Mouse (Mus musculus) heart, embryonic 11.5 days (tissue): ENCODE measurements around the gene Agbl4. TPM values are rescaled to one million over a fixed set of nuclear protein-coding genes. Genes with fewer than 3 reads are reported as not detected.

ENCODE experiments used
- ATAC-seq: fragments of 200-750 bp; cut with Nextera tagmentation; replicated peaks from 2 replicates; pipeline ENCODE4 v1.8.0; 2017; ENCODE audit warnings: moderate library complexity; ENCODE audit not compliant: insufficient number of reproducible peaks, low FRiP score, low TSS enrichment
- H3K27ac ChIP-seq: fragments of 300-500 bp; sonication (generic); 2 replicates; pipeline ENCODE4 v1.5.1; 2014; ENCODE audit warnings: mild to moderate bottlenecking, low read depth, low read length
- H3K27me3 ChIP-seq: fragments of 300-500 bp; sonication (generic); 2 replicates; pipeline ENCODE4 v1.6.1; 2014; ENCODE audit warnings: mild to moderate bottlenecking, low read length, mixed read lengths; ENCODE audit not compliant: control insufficient read depth, insufficient read depth
- H3K36me3 ChIP-seq: fragments of 300-500 bp; sonication (generic); 2 replicates; pipeline ENCODE4 v1.6.1; 2014; ENCODE audit warnings: mild to moderate bottlenecking, low read length, moderate library complexity, mixed read lengths; ENCODE audit not compliant: control insufficient read depth, insufficient read depth
- H3K4me1 ChIP-seq: fragments of 300-500 bp; sonication (generic); 2 replicates; pipeline ENCODE4 v1.6.1; 2014; ENCODE audit warnings: low read length; ENCODE audit not compliant: control insufficient read depth, insufficient read depth
- H3K4me2 ChIP-seq: fragments of 300-500 bp; sonication (generic); 2 replicates; pipeline ENCODE4 v1.6.1; 2014; ENCODE audit warnings: mild to moderate bottlenecking, moderate library complexity
- H3K4me3 ChIP-seq: fragments of 300-500 bp; sonication (generic); 2 replicates; pipeline ENCODE4 v1.5.1; 2014; ENCODE audit warnings: low read depth, low read length
- H3K9ac ChIP-seq: fragments of 300-500 bp; sonication (generic); 2 replicates; pipeline ENCODE4 v1.6.1; 2014; ENCODE audit warnings: mild to moderate bottlenecking, low read depth, low read length, moderate library complexity
- H3K9me3 ChIP-seq: fragments of 300-500 bp; sonication (generic); replicated peaks from 2 replicates; pipeline ENCODE4 v1.6.1; 2016; ENCODE audit warnings: low read length; ENCODE audit not compliant: control insufficient read depth
- WGBS: fragments of 180-500 bp; shearing (Covaris S2); extraction: QIAGEN DNeasy Blood & Tissue Kit; methylation state at CpG from one replicate; pipeline ENCODE4 v1.1.7; 2014; ENCODE audit not compliant: insufficient replicate concordance; 5-methylcytosine and 5-hydroxymethylcytosine counted together
- polyA plus RNA-seq: library from polyadenylated mRNA; unstranded; fragments of >200 nt; fragmentation: Nextera tagmentation; extraction: Ambion mirVana; gene quantifications from 2 replicates; pipeline ENCODE4 v1.2.1, GENCODE M21; 2014

Gene Agbl4
- polyA plus RNA-seq, 1 experiment from 2014 or later = 0.90 TPM

- Histone ChIP-seq H3K9me3 (no peaks in the 10 kb centered on the region), H3K27me3 (no peaks in the 10 kb centered on the region), H3K27ac (no peak overlapping the region), H3K9ac (no peak overlapping the region), H3K36me3 (no peaks in the 10 kb centered on the region), H3K4me3 (no peak overlapping the region), H3K4me1 (no peaks in the 10 kb centered on the region), H3K4me2 (no peak overlapping the region)
- ATAC-seq = no peak
These were observed 859.5 kb downstream of the Agbl4 start for GRCm38 (mm10) chr4:111256931-111257330.

GRCm38 (mm10) chr4:111280936-111281335, 883.5 kb downstream of the Agbl4 start:
- no peak for ATAC-seq
- Histone ChIP-seq H3K36me3 (no peaks in the 10 kb centered on the region), H3K9ac (no peak overlapping the region), H3K4me1 (no peaks in the 10 kb centered on the region), H3K9me3 (no peaks in the 10 kb centered on the region), H3K27me3 (no peaks in the 10 kb centered on the region), H3K4me2 (no peak overlapping the region), H3K27ac (no peak overlapping the region), H3K4me3 (no peak overlapping the region)
- WGBS = 84% methylated on average over 2 of the region's 2 CpGs

- no peaks in the 10 kb centered on the region for H3K9me3 ChIP-seq
- H3K4me1 ChIP-seq = no peaks in the 10 kb centered on the region
- no peak overlapping the region for H3K4me3 ChIP-seq
- no peaks in the 10 kb centered on the region for H3K36me3 ChIP-seq
- WGBS = 81% methylated on average over 4 of the region's 4 CpGs
- H3K27me3 ChIP-seq = no peaks in the 10 kb centered on the region
- ATAC-seq = no peak
- H3K27ac ChIP-seq = no peak overlapping the region
- H3K9ac ChIP-seq = no peak overlapping the region
- no peak overlapping the region for H3K4me2 ChIP-seq
These were observed 884.4 kb downstream of the Agbl4 start for GRCm38 (mm10) chr4:111281836-111282235.

GRCm38 (mm10) chr4:111284625-111285024, 887.2 kb downstream of the Agbl4 start:
- Histone ChIP-seq H3K36me3 (no peaks in the 10 kb centered on the region), H3K9me3 (no peaks in the 10 kb centered on the region; the same call in 1 of the 2 replicates), H3K4me3 (no peak overlapping the region), H3K27me3 (no peaks in the 10 kb centered on the region), H3K4me1 (no peaks in the 10 kb centered on the region), H3K27ac (no peak overlapping the region), H3K4me2 (no peak overlapping the region), H3K9ac (no peak overlapping the region)
- WGBS = 83% methylated on average over 2 of the region's 2 CpGs
- ATAC-seq = no peak

GRCm38 (mm10) chr4:111294528-111295241, 897.2 kb downstream of the Agbl4 start:
- H3K4me3 ChIP-seq = no peak overlapping the region
- H3K36me3 ChIP-seq = no peaks in the 10 kb centered on the region
- no peak for ATAC-seq
- WGBS = 63% methylated on average over 3 of the region's 3 CpGs
- no peak overlapping the region for H3K9ac ChIP-seq
- H3K27ac ChIP-seq = no peak overlapping the region
- no peaks in the 10 kb centered on the region for H3K4me1 ChIP-seq
- no peak overlapping the region for H3K4me2 ChIP-seq
- H3K9me3 ChIP-seq = no peaks in the 10 kb centered on the region
- H3K27me3 ChIP-seq = no peaks in the 10 kb centered on the region

GRCm38 (mm10) chr4:111306518-111306917, 909.1 kb downstream of the Agbl4 start:
- Histone ChIP-seq H3K9me3 (no peaks in the 10 kb centered on the region), H3K4me3 (no peak overlapping the region), H3K27ac (no peak overlapping the region), H3K36me3 (no peaks in the 10 kb centered on the region), H3K4me1 (no peaks in the 10 kb centered on the region), H3K9ac (no peak overlapping the region), H3K27me3 (no peaks in the 10 kb centered on the region), H3K4me2 (no peak overlapping the region)
- no peak for ATAC-seq
- 71% methylated on average over 1 of the region's 1 CpGs for WGBS

- Histone ChIP-seq H3K9me3 (no peaks in the 10 kb centered on the region), H3K4me1 (no peaks in the 10 kb centered on the region), H3K4me3 (no peak overlapping the region), H3K4me2 (no peak overlapping the region), H3K27ac (no peak overlapping the region), H3K27me3 (no peaks in the 10 kb centered on the region), H3K9ac (no peak overlapping the region), H3K36me3 (no peaks in the 10 kb centered on the region)
- 60% methylated on average over 7 of the region's 7 CpGs for whole genome bisulfite sequencing
- no peak for ATAC-seq
These were observed 909.7 kb downstream of the Agbl4 start for GRCm38 (mm10) chr4:111307166-111307565.

GRCm38 (mm10) chr4:111307633-111308032, 910.2 kb downstream of the Agbl4 start:
- no peaks in the 10 kb centered on the region for H3K9me3 ChIP-seq
- WGBS = 68% methylated on average over 5 of the region's 5 CpGs
- H3K4me3 ChIP-seq = no peak overlapping the region
- H3K27me3 ChIP-seq = no peaks in the 10 kb centered on the region
- no peak overlapping the region for H3K9ac ChIP-seq
- H3K36me3 ChIP-seq = no peaks in the 10 kb centered on the region
- ATAC-seq = no peak
- H3K27ac ChIP-seq = no peak overlapping the region
- no peaks in the 10 kb centered on the region for H3K4me1 ChIP-seq
- H3K4me2 ChIP-seq = no peak overlapping the region

GRCm38 (mm10) chr4:111308572-111309288, 911.3 kb downstream of the Agbl4 start:
- Histone ChIP-seq H3K27ac (no peak overlapping the region), H3K36me3 (no peaks in the 10 kb centered on the region), H3K27me3 (no peaks in the 10 kb centered on the region), H3K4me2 (no peak overlapping the region), H3K9me3 (no peaks in the 10 kb centered on the region), H3K9ac (no peak overlapping the region), H3K4me3 (no peak overlapping the region), H3K4me1 (no peaks in the 10 kb centered on the region)
- ATAC-seq = no peak
- WGBS = 71% methylated on average over 3 of the region's 3 CpGs
